Mouse (Mus musculus) heart, postnatal 14 days (tissue): Measurements from ENCODE around the gene Muc20. TPM values are rescaled to one million over a fixed set of nuclear protein-coding genes. Genes with fewer than 3 reads are reported as not detected.

ENCODE experiments used
- DNase-seq, 2 experiments: peaks; one replicate each; pipeline ENCODE4 v3.0.0; 2021 to 2022
- intact Hi-C: fragments of 180-260 bp; cut with DNase I; formaldehyde crosslinking; loops from one replicate; pipeline ENCODE4 v1.15.1; 2025
- total RNA-seq, 2 experiments: library from RNA; stranded (reverse); gene quantifications; 2 replicates each; pipeline ENCODE4 v1.2.3; 2021

Muc20 gene
- total RNA-seq, 2 experiments from 2014 or later = 0.15 to 0.26 TPM

DNA sequence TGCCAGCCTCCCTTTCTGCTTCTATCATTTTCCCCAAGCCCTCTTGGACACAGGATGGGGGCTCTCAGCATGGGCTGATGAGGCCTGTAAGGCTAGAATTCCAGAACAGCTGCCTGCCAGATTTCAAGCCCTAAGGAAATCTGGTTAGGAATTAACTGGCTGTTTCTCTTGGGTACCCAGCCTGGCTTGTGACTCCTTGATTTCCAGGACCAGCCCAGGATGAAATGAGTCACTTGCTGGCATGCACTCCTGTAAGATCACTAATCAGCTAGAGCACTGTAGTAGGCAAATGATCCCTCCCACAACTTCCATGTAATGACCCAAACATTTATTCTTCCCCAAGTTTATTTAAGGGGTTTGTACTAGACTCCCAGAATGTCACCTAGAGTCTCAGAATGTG is 69.0 kb downstream of the Muc20 start:
- no peak for DNase-seq
- intact Hi-C loops = no loop called here

Other genes starting within 250 kb of the Muc20 start
- 100 to 1,000 TPM; 273 to 386 TPM for gene Tfrc, start 188.5 kb downstream of the Muc20 start, total RNA-seq
- gene Tnk2, start 153.6 kb downstream of the Muc20 start, total RNA-seq = 10 to 100 TPM; 24.1 to 26.7 TPM
- under 1 TPM; 0.07 to 0.65 TPM for gene Muc4, start 61.5 kb downstream of the Muc20 start, total RNA-seq
- gene Smbd1, start 13.0 kb upstream of the Muc20 start, total RNA-seq = not detected
- 100 to 1,000 TPM in 1 of 2 experiments, 10 to 100 TPM in 1; 99.2 to 105 TPM for gene Fyttd1, start 80.1 kb upstream of the Muc20 start, total RNA-seq
- 10 to 100 TPM; 31.6 to 32.1 TPM for gene Rubcn, start 80.3 kb upstream of the Muc20 start, total RNA-seq
- 10 to 100 TPM; 28.2 to 29.2 TPM for gene Lrch3, start 116.7 kb upstream of the Muc20 start, total RNA-seq